Mouse (Mus musculus): ENCODE data around the gene Gm11238. TPM values are rescaled to one million over a fixed set of nuclear protein-coding genes. Genes with fewer than 3 reads are reported as not detected.

Gm11238 gene
- total RNA-seq (2023), result not detected

GRCm38 (mm10) chr4:73607581-73607980 lies at the start of gene Gm11238:
Gm11238 (plus strand) TSS chr4:73607881.

GRCm38 (mm10) chr4:73622684-73623083 lies 15.0 kb downstream of the Gm11238 start, which contains the start of gene Gm11237:
Gm11237 (plus strand) TSS chr4:73622984.

DNA sequence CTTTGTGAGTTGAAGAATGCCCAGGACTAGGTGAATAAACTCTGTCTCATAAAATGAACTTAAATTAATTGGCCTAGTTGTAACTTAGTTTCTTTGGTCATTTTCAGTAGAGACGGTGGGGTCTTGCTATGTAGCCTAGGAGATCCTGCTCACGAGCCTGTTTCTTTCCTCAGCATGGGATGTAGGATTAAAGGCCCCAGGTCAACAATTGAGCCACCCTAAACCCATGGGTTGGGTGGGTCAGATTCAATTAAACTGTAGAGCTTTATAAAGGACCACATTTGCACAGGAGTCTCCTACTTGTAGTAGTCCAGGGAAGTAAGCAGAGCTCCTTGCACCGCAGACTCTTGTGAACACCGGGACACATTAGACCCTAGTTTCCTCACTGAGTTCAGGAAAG lies 30.1 kb downstream of the Gm11238 start, which contains the start of gene Gm11236:
Gene Gm11236 (plus strand): TSS at position 301 of the 400 bp plus-strand sequence.

DNA sequence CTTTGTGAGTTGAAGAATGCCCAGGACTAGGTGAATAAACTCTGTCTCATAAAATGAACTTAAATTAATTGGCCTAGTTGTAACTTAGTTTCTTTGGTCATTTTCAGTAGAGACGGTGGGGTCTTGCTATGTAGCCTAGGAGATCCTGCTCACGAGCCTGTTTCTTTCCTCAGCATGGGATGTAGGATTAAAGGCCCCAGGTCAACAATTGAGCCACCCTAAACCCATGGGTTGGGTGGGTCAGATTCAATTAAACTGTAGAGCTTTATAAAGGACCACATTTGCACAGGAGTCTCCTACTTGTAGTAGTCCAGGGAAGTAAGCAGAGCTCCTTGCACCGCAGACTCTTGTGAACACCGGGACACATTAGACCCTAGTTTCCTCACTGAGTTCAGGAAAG lies 60.4 kb downstream of the Gm11238 start, which contains the start of gene Gm11239:
Gene Gm11239 (plus strand): TSS at position 301 of the 400 bp plus-strand sequence.

DNA sequence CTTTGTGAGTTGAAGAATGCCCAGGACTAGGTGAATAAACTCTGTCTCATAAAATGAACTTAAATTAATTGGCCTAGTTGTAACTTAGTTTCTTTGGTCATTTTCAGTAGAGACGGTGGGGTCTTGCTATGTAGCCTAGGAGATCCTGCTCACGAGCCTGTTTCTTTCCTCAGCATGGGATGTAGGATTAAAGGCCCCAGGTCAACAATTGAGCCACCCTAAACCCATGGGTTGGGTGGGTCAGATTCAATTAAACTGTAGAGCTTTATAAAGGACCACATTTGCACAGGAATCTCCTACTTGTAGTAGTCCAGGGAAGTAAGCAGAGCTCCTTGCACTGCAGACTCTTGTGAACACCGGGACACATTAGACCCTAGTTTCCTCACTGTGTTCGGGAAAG lies 75.5 kb downstream of the Gm11238 start, which contains the start of gene Gm428:
Gene Gm428 (plus strand): TSS at position 301 of the 400 bp plus-strand sequence.

Other genes starting within 250 kb of the Gm11238 start
- gene Gm11487, start 202.8 kb upstream of the Gm11238 start, total RNA-seq (2023), result not detected
- not detected for gene Gm11237, start 15.1 kb downstream of the Gm11238 start, total RNA-seq (2023)
- not detected for gene Gm11236, start 30.2 kb downstream of the Gm11238 start, total RNA-seq (2023)
- not detected for gene Gm11239, start 60.5 kb downstream of the Gm11238 start, total RNA-seq (2023)
- not detected for gene Gm428, start 75.6 kb downstream of the Gm11238 start, total RNA-seq (2023)
- gene Rasef, start 183.1 kb downstream of the Gm11238 start, total RNA-seq (2023), result not detected